Mouse (Mus musculus): ENCODE measurements at regions not wholly inside any gene's neighbourhood (a gene's known extent, or its start where the extent isn't known, plus 50 kb on each side); places are given as distances from the start of the nearest gene placed in this dataset.

DNA sequence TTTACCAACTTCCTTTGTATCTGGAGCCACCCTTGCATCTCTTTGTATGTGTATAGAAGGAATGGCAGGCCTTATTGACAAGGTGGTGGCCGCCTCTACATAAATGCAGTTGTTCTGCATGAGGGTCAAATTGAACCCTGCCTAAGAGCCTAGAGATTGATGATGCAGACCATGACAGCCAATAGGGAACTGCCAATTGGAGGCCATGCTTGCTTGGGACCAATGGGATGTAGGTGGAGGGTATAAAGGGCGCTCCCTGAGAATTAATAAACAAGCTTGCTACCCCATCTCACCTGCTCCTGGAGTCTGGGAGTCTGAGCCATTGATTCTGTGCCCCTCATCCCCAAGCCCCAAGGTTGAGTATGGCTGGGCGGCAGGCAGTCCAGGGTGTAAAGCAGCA lies 294.7 kb downstream of the Rps24 start:
- no peak for TF ChIP-seq CTCF (IDR thresholded peaks at IDR 0.05 in 2 of 3, conservative IDR thresholded peaks at IDR 0.05 in 1 of 3; ENCODE audit: control insufficient read depth in 1 of 3, insufficient read depth in 1 of 3, low read depth in 2 of 3, low read length in 3 of 3, poor library complexity in 1 of 3, severe bottlenecking in 1 of 3)
- no peak for TF ChIP-seq MYC (IDR thresholded peaks at IDR 0.05; ENCODE audit: low read depth, low read length)
- TF ChIP-seq CHD1 (IDR thresholded peaks at IDR 0.05; ENCODE audit: low read depth, low read length) = no peak
- no peak for TF ChIP-seq SMC3 (IDR thresholded peaks at IDR 0.05; ENCODE audit: low read depth, low read length)
- TF ChIP-seq KAT2A (conservative IDR thresholded peaks at IDR 0.05; ENCODE audit: low read depth, low read length) = no peak
- no peak for TF ChIP-seq GATA1 (IDR thresholded peaks at IDR 0.05; ENCODE audit: low read depth, low read length)
- TF ChIP-seq HCFC1 (IDR thresholded peaks at IDR 0.05; ENCODE audit: low read depth, low read length) = no peak
